Comparison of ENCODE assay signal across 8 mouse cellular contexts in the genomic region with DNA sequence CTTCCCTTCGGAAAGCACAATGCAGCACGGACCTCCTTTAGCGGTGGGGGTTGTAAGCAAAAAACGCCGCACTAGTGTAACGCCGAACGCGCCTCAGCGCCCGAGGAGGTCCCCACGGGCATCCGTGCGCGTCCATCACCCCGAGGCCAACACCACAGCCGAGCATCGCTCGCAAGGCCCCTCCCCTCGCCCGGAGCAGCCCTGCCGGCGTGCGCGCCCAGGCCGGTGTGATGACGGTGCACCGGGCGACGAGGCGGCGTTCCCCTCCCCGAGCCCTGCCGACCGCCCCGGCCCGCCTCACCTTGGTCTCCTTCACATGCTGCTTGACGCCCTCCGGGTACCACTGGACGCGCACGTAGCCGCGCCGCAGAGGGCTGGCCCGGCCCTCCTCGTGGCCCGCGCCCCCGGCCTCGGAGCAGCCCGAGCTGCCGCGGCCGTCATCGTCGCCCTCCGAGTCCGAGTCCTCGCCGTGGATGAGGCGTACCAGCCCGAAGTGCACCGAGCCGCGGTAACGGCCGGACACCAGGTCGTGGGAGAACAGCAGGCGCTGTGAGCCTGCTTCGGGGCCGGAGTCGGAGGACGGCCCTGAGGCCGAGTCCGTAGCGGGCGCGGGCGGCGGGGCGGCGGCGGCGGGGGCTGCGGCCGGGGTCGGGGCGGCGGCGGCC. TPM values are rescaled to one million over a fixed set of nuclear protein-coding genes. Genes with fewer than 3 reads are reported as not detected.
DNase-seq lines count a peak whose midpoint lies in the region; ATAC-seq lines count a peak whose summit lies in the region.

No protein-coding gene starts in this region.

- ATAC-seq in forebrain, embryonic 11.5 days (replicated peaks; ENCODE audit: low FRiP score), result peak; percentile 81
- peak; percentile 73 for ATAC-seq in hindbrain, embryonic 11.5 days (ENCODE audit: low FRiP score)
- peak; percentile 73 for ATAC-seq in megakaryocyte, adult 5-6 weeks (ENCODE audit: poor library complexity, severe bottlenecking)

- no peaks in the 10 kb centered on the region; the same call in 1 of the 2 replicates for H3K4me1 ChIP-seq in forebrain, embryonic 11.5 days (replicated peaks; ENCODE audit: control insufficient read depth, insufficient read depth, low read length)
- H3K4me1 ChIP-seq in hindbrain, embryonic 11.5 days (replicated peaks; ENCODE audit: control insufficient read depth, insufficient read depth, low read length), result no peaks in the 10 kb centered on the region; the same call in 1 of the 2 replicates

- peak overlapping the region; percentile 58 for H3K4me2 ChIP-seq in forebrain, embryonic 11.5 days (ENCODE audit: low read depth, low read length, severe bottlenecking)
- H3K4me2 ChIP-seq in hindbrain, embryonic 11.5 days (replicated peaks; ENCODE audit: low read depth, low read length), result peak overlapping the region; percentile 79

- WGBS in forebrain, embryonic 11.5 days, result under 1% methylated on average over 77 of the region's 91 CpGs
- under 1% methylated on average over 89 of the region's 91 CpGs for WGBS in hindbrain, embryonic 11.5 days

- no peaks in the 10 kb centered on the region for H3K9me3 ChIP-seq in forebrain, embryonic 11.5 days (ENCODE audit: control insufficient read depth, low read length)
- H3K9me3 ChIP-seq in hindbrain, embryonic 11.5 days (ENCODE audit: control insufficient read depth, low read length), result no peaks in the 10 kb centered on the region

- no peaks in the 10 kb centered on the region for H3K36me3 ChIP-seq in forebrain, embryonic 11.5 days (ENCODE audit: control insufficient read depth, insufficient read depth, low read length)
- H3K36me3 ChIP-seq in hindbrain, embryonic 11.5 days (ENCODE audit: control insufficient read depth, insufficient read depth, low read length), result no peaks in the 10 kb centered on the region

- peak overlapping the region; percentile 91 for H3K9ac ChIP-seq in forebrain, embryonic 11.5 days (ENCODE audit: low read length)
- peak overlapping the region; percentile 97 for H3K9ac ChIP-seq in hindbrain, embryonic 11.5 days (ENCODE audit: low read depth, low read length)

- peak; percentile 69 for DNase-seq in Muller cell, postnatal 12 days (ENCODE audit: inconsistent ontology term)
- DNase-seq in c-Kit-positive CD71-positive TER-119-positive erythroid progenitor cells, embryonic 14.5 days (ENCODE audit: low spot score), result peak; percentile 44
- peak; percentile 81 for DNase-seq in forebrain, embryonic 11.5 days (ENCODE audit: low spot score)
- DNase-seq in hindbrain, embryonic 11.5 days (ENCODE audit: low spot score), result peak; percentile 69
- DNase-seq in left cerebral cortex, adult 8-10 months (ENCODE audit: low spot score in 2 of 2), result peak; percentile 42 to 46
- DNase-seq in right cerebral cortex, adult 18-20 months, result peak; percentile 60
- peak; percentile 74 for DNase-seq in thymus, postnatal 4 days

- H3K4me3 ChIP-seq in forebrain, embryonic 11.5 days (ENCODE audit: low read depth, low read length), result peak overlapping the region; percentile 95
- peak overlapping the region; percentile 97 for H3K4me3 ChIP-seq in hindbrain, embryonic 11.5 days (ENCODE audit: low read depth, low read length)

- no peaks in the 10 kb centered on the region for H3K27me3 ChIP-seq in forebrain, embryonic 11.5 days (ENCODE audit: control insufficient read depth, insufficient read depth, low read length)
- H3K27me3 ChIP-seq in hindbrain, embryonic 11.5 days (ENCODE audit: control insufficient read depth, insufficient read depth, low read length), result no peaks in the 10 kb centered on the region

- peak overlapping the region; percentile 63 for H3K27ac ChIP-seq in forebrain, embryonic 11.5 days (ENCODE audit: low read depth, low read length)
- peak overlapping the region; percentile 89 for H3K27ac ChIP-seq in hindbrain, embryonic 11.5 days (ENCODE audit: low read depth, low read length)

RNA-seq across cellular contexts. Expression of gene Ube2o, which starts 0.4 kb away (rescaled TPM):
- 23.5 and 25.9 TPM in 2 replicates for polyA plus RNA-seq in forebrain, embryonic 11.5 days (2014; fragmentation: Nextera tagmentation; extraction: Ambion mirVana)
- polyA plus RNA-seq in hindbrain, embryonic 11.5 days (2014; fragmentation: Nextera tagmentation; extraction: Ambion mirVana), result 17.5 and 18.8 TPM in 2 replicates
- 100 to 1,000 TPM; 115 to 119 (median 117) TPM for total RNA-seq in left cerebral cortex, adult 8-10 months (2022)
- 2.9 and 6.6 TPM in 2 replicates for total RNA-seq in megakaryocyte, adult 5-6 weeks (2015)
- total RNA-seq in megakaryocyte, adult 5-6 weeks (2017), result 4.8 and 7.7 TPM in 2 replicates

RNA-seq across cellular contexts. Expression of gene Aanat, which starts 5.4 kb away (rescaled TPM):
- polyA plus RNA-seq in forebrain, embryonic 11.5 days (2014; fragmentation: Nextera tagmentation; extraction: Ambion mirVana), result not detected in 2 replicates
- not detected in 2 replicates for polyA plus RNA-seq in hindbrain, embryonic 11.5 days (2014; fragmentation: Nextera tagmentation; extraction: Ambion mirVana)
- total RNA-seq in left cerebral cortex, adult 8-10 months (2022), result 1 to 10 TPM in 1 of 4 experiments, under 1 TPM in 3; 0.57 to 3.2 (median 0.84) TPM
- not detected in 2 replicates for total RNA-seq in megakaryocyte, adult 5-6 weeks (2015)
- total RNA-seq in megakaryocyte, adult 5-6 weeks (2017), result not detected in 2 replicates

RNA-seq across cellular contexts. Expression of gene Rhbdf2, which starts 46.0 kb away (rescaled TPM):
- 2.5 and 2.7 TPM in 2 replicates for polyA plus RNA-seq in forebrain, embryonic 11.5 days (2014; fragmentation: Nextera tagmentation; extraction: Ambion mirVana)
- polyA plus RNA-seq in hindbrain, embryonic 11.5 days (2014; fragmentation: Nextera tagmentation; extraction: Ambion mirVana), result 2.1 and 2.7 TPM in 2 replicates
- total RNA-seq in left cerebral cortex, adult 8-10 months (2022), result 1 to 10 TPM; 1.1 to 1.6 (median 1.3) TPM
- total RNA-seq in megakaryocyte, adult 5-6 weeks (2015), result 20.9 and 21.8 TPM in 2 replicates
- 16.2 TPM in 2 replicates for total RNA-seq in megakaryocyte, adult 5-6 weeks (2017)

RNA-seq across cellular contexts. Expression of gene Sphk1, which starts 50.1 kb away (rescaled TPM):
- polyA plus RNA-seq in forebrain, embryonic 11.5 days (2014; fragmentation: Nextera tagmentation; extraction: Ambion mirVana), result 3.8 and 3.9 TPM in 2 replicates
- polyA plus RNA-seq in hindbrain, embryonic 11.5 days (2014; fragmentation: Nextera tagmentation; extraction: Ambion mirVana), result 8.1 and 10.0 TPM in 2 replicates
- 1 to 10 TPM; 5.6 to 7.2 (median 6.3) TPM for total RNA-seq in left cerebral cortex, adult 8-10 months (2022)
- 0.60 and 2.2 TPM in 2 replicates for total RNA-seq in megakaryocyte, adult 5-6 weeks (2015)
- total RNA-seq in megakaryocyte, adult 5-6 weeks (2017), result 1.7 and 2.1 TPM in 2 replicates

Comparison
In these comparisons a context has a peak if more than half of its experiments do, and no peak if none do; other contexts are left out.
1. Peak in every context shown above with its lines: DNase-seq, ATAC-seq, H3K4me3 ChIP-seq and H3K27ac ChIP-seq.
2. RNA of gene Ube2o, which starts 0.4 kb away (total RNA-seq): 115 to 119 TPM in left cerebral cortex, adult 8-10 months; 2.9 to 7.7 TPM in megakaryocyte, adult 5-6 weeks; every median in the first group is over 10 times any median in the second.
3. RNA of gene Rhbdf2, which starts 46.0 kb away (total RNA-seq): 16.2 to 21.8 TPM in megakaryocyte, adult 5-6 weeks; 1.1 to 1.6 TPM in left cerebral cortex, adult 8-10 months; every median in the first group is over 4 times any median in the second.